Mouse (Mus musculus): ENCODE results near the gene Apoa1.

The Apoa1 gene

DNA sequence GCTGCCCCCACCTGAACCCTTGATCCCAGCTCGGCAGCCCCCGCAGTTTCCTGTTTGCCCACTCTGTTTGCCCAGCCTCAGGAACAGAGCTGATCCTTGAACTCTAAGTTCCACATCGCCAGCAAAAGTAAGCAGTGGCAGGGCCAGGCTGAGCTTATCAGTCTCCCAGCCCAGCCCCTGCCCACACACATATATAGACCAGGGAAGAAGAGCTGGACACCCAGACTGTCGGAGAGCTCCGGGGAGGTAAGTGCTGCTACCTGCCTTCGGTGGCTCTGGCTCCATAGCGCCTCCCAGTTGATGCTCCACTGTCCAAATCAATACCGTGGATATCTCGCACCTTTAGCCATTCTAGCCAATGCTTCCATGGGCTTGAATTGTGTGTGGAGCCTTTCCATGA, at the start of gene Apoa1:
TSS of gene Apoa1 (plus strand) at position 90 of the 400 bp plus-strand sequence.
- DNase-seq, result no peak

DNA sequence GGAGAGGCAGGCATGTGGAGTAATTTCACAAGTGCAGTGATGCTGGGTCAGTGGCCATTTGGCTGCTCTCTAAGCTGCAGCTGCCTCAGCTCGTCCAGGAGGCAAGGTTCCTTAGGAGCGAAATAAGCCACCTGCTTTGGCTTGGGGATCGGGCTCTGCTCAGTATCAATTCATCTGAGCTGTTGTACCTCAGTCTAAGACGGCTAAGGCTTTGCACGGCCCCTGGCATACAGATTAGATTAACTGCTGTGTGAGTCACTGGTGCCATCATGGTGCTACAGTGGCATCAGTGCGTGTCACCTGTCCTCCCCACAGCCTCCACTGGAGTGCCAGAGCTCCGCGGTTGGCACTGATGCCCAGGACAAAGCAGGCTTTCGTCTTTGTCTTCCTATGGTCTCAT, 49.8 kb upstream of the Apoa1 start:
- no peak for DNase-seq

DNA sequence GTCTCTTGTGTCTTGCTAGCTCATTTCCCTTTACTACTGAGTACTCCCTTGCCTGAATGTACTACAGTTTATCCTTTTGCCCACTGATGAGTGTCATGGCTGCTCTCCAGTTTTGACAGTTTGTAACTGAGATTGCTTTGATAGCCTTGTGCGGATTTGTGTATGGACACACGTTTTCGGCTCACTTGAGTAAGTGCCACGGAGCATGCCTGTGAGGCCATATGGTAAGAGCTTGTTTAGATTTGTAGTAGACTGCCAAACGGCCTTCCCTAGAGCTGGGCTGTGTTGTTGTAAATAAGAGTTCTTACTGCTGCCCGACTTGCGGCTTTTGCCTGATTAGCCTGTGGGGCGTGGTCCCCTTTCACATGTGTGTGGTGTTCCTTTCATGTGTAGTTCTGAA, 47.1 kb upstream of the Apoa1 start:
- no peak for DNase-seq

DNA sequence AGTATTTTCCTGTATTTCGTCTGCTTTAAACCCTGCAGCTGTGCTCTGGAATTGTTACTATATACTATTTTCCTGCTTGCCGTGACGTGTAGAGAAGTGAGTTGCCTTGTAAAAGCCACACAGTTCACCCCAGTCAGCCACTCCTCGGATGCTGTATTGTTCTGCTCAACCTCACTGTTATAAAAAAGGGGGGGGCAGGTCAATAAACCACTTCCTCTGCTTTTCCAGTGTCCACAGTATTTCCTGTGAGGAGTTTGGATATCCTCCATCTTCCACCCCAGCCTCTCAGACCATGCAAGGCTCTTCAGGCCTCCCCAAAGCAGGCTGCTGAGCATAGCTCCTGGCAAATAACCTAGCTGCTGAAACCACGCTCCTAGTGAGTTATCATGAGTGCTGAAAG, 43.8 kb upstream of the Apoa1 start:
- no peak for DNase-seq

DNA sequence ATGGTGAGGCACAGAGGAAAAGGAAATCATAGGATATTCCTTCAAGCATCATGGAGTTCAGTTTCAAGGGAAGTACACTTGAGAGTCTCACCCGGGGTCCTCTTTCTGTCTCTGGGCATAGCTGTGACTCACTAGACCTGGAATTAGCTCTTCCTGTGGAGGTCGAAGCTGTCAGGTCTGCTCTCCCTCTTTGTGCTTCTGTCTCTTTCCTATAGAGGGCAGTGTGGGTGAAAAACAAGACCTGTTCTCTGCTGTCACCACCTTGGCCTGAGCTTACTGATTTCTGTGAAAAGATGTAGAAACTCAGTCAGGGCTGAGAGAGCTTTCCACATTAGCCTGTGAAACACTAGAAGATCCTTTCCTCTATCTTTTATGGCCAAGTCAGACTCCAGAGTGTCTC, 43.2 kb upstream of the Apoa1 start:
- DNase-seq, result peak; percentile 50

DNA sequence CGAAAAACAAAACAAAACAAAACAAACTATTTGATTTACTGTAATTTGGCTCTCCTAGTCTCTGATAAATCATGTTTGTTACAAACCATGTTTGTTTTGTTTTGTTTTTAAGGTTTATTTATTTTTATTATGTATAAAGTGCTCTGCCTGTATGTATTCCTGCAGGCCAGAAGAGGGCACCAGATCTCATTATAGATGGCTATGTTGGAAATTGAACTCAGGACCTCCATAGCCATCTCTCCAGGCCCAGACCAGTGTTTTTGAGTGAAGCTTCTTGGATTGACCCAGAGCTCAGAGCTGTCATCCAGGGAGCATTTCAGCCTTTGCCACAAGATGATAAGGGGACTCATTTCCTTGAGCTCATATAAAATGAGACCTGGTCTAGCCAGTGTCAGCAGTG, 42.0 kb upstream of the Apoa1 start:
- DNase-seq, result no peak

DNA sequence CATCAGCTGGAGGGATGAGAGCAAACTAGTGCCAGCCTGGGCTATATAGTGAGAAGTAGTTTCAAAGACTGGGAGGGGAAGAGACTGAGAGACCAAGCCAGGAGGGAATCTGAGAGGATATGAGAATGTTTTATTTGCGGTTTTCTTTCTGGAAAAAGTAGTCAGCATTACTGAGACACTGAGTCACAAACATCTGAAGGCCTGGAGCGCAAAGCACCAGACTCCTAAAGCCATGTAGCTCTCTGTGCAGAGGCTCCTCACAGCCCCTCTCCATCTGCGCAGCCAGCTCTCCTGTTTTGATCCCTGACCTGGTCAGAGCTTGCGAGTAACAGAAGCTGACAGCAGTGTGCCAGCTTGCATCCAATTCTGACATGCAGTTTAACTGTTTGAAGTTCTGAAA, 40.0 kb upstream of the Apoa1 start:
- DNase-seq, result no peak

DNA sequence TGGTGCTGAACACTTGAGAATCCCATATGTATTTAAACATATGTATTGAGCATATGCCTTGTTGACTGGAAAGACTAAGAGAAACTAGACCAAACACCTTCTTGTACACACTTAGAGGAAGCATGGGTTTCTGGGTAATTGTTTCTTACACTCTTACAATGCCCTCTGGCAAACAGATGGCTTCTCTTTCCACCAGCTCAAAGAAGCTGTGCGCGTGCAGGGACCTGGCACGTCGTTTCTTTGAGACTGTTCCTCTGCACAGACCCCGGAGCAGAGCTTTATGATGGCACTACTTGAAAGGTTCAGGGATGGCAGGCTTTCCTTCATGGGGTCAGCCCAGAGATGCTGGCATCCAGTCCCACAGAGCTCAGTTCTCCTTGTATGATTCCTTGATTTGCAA, 39.4 kb upstream of the Apoa1 start:
- DNase-seq, result no peak

DNA sequence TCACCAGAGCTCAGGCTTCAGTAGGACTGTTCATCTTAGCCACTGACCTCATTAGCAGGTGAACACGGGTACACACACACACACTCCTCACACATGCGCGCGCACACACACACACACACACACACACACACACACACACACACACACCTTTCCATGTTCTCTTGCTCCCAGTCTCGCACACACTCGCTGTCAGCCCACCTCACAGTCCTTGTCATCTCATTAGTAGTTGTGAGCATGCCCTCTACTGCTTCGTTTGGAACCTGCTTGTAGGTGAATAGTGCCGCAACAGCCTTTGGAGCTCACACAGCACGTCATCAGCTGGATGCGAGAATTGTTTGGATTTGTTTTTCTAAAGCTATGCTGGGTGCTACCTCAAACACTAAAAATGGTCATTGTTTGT, 39.0 kb upstream of the Apoa1 start:
- no peak for DNase-seq

DNA sequence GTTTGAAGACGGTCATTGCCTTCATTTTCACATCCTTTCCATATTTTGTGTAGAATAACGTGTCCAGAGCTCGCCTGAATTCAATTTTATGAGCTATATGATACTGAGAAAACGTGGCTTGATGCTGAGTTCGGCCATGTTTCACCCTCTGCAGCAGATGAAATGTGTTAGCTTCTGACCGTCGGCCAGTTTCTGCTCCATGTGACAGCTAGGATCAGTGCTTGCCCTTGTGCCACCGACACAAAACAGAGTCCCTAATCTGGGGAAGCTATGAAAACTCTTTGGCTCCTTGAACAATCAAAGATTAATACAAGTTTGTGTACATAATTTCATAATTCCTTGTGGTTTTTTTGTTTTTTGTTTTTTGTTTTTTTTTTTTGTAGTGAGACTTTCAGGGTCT, 37.1 kb upstream of the Apoa1 start:
- no peak for DNase-seq

DNA sequence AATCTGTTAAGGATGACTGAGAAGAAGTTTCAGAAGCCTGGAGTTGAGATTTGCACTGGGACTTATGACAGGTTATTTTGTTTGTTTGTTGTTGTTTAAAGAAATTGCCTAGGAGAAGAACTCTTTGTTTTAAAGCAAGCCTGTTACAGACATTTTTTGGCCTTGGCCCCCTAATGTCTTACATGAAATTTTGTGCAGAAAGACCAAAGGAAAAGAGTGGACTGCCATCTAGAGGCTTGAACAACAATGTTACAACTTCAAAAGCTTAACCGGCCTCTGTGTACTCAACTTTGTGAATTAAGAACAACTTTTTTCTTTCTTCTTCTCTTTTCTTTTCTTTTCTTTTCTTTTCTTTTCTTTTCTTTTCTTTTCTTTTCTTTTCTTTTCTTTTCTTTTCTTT, 36.7 kb upstream of the Apoa1 start:
- DNase-seq, result peak; percentile 75

DNA sequence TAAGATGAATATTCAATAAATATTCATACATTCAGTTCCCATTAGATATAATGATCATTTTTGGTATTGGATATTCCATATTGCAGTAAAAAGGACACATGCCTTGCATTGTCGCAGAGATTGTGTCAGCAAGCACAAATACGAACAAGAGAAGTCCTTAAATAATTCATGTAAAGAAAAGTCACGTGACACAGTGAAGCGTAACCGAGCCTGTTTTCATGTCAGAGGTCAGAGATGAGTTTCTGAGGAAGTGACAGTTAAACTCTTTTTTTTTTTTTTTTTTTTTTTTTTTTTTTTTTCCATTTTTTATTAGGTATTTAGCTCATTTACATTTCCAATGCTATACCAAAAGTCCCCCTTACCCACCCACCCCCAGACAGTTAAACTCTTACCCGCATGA, 35.7 kb upstream of the Apoa1 start:
- DNase-seq, result no peak

DNA sequence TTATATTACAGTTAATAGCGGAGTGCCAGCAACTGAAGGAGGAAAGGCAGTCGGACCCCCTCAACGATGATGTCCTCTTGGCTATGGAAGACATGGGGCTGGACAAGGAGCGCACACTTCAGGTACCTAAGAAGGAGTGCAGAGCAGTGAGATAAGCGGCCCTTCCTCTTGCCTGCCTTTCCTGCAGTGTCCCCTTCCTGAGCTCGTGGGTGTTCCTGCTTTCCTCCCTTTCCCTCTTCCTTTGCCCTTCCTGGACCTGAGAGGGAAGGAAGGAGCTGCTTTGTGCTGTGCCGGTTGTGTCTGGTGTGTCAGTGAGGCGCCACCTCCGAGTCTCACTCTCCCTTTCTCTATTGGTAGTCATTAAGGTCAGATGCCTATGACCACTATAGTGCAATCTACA, 33.6 kb upstream of the Apoa1 start:
- no peak for DNase-seq

DNA sequence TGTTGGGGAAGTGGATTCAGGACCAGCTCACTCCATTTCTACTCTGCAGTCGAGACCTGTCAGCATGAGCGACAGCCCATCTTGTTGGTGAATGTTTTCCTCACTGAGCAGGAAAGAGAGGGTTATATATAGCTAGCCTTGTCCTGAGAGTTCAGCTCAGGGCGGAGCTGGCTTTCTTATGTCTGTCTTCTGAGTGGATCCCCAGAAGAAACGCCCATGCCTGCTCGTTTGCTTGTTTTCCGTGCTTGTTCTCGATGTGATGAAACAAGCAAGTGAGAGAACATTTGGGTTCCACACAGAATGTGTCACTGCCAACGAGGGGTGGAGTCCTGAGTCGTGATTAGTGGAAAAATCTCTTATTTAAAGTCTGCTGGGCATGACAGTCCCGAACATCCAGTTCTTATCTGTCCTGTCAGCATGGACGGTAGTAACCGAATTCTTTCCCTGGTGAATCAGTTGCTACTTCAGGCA, 31.6 kb upstream of the Apoa1 start:
- no peak for DNase-seq

DNA sequence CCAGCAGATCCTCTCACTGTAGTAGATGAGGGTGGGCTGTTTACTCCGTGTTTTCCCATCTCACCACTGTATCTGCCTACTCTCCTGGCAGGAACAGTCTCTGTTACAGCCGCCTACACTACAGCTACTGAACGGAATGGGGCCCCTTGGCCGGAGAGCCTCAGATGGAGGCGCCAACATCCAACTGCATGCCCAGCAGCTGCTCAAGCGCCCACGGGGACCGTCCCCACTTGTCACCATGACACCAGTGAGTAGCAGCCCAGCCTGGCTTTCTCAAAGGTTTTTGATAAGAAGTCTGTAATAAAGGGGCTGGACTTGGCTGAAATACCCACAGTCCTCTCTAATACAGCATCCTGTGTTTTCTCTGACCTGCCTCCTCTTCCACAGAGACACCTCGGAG, 29.9 kb upstream of the Apoa1 start:
- no peak for DNase-seq

DNA sequence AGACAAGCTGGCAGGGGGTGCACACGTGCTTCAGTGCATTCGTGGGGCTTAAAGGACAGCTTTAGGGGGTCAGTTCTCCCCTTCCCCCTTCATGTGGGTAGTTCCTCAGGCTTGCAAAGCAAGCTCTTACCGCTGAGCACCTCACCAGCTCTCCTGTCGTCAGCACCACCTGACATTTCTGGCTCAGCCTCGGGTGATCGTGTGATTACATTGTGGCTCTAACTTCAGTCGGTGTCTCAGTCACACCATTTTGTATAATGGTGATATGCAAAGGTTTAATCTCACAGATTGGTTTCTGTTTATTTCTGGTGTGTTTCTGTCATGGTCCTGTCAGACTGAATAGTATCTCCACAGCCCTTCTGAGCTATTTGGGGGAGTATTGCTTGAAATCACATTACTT, 29.4 kb upstream of the Apoa1 start:
- no peak for DNase-seq

DNA sequence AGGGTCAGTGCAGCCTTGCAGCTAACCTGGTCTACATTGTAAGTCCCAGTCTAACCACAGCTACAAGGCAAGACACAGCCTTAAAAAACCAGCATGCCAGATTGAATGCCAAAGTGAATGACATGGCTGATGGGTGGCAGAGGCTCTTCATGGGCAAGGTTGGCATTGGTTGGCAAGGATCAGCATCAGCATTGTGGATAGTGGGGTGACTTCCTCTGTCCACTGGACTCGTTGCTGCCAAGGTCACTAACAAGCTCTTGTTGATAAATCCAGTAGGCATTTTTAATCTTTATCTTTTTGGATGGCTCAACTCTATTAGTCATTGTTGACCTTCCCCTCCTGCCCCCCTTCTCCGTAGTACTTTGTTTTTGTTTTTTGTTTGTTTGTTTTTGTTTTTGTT, 28.8 kb upstream of the Apoa1 start:
- no peak for DNase-seq

DNA sequence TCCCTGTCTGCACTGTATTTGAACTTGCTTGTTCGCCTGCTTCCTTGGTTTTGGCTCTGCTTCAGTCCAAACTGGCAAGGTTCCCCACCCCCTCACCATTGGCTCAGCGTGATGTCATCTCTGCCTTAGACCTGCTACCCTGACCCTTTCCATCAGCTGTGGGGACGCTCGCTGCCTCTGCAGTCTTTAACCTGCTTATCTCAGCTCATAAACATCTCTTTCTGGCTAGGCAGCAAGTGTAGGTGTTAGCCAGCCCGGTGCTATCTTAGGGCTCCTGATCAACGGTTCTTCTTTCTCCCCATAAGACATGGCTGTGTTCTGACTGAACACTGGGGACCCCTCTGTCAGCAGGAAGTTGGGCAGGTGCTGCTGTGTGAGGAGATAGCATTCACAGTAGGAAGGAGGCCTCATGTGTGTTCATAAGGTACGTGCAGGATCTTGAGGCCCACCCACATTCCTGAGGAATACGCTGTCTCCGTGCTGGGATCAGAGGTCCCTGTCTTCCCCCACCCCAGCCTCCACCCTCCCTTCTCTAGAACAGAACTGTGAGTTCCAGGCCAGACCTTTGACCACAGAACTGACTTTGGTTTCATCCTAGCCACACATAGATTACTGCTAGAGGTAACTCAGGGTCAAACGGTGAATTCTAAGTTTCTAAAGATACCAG, 21.4 kb upstream of the Apoa1 start:
- no peak for DNase-seq

DNA sequence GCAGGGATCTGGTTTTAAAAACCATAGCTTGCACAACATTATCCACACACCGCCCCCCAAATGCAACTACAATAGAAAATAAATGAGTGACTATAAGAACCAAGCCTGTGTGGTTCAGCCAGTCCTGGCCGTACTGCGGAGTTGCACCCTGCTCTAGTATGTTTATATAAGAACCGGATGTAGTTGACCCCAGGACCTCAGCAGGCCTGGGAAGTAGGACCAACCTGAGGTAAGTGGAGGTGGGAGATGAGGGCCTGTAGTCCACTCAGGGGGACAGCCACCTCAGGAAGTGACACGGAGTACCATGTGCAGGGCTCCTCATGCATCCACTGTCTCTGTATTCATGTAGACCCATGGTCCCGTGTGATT, 20.9 kb upstream of the Apoa1 start:
- DNase-seq, result no peak

DNA sequence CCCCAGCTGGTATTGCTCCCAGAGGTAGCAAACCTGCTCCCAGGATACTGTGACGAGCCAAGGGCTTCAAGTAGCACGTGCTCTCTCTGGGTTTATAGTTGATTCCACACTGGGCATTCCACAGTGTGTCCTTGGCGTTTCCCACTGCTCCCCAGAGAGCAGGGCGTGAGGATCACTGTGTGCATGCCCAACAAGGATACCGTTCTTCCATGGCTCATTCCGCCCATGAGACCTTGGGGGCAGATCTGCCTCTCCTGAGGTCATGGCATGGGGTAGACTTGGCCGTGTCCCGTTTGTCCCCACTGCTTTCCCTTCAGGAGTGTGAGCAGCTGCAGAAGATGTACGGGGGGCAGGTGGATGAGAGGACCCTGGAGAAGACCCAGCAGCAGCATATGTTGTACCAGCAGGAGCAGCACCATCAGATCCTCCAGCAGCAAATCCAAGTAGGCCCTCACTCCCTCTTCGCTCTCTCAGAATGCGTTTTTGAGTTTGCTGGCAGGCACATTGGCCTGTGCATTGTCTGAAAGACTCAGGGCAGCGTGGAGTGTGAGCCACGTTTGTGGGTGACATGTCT, 19.9 kb upstream of the Apoa1 start:
- DNase-seq, result no peak

DNA sequence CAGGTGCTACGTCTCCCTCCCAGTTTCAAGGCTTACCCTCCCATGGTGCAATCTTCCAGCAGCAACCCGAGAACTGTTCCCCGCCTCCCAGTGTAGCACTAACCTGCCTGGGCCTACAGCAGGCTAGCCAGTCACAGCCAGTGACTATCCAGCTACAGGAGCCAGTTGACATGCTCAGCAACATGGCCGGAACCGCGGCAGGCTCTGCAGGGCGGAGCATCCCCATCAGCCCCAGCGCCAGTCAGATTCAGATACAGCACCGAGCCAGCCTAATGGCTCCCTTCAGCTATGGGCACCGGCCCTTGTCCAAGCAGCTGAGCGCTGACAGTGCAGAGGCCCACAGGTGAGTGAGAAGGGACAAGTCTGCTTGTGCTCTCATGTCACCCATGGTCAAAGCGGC, 17.9 kb upstream of the Apoa1 start:
- no peak for DNase-seq

DNA sequence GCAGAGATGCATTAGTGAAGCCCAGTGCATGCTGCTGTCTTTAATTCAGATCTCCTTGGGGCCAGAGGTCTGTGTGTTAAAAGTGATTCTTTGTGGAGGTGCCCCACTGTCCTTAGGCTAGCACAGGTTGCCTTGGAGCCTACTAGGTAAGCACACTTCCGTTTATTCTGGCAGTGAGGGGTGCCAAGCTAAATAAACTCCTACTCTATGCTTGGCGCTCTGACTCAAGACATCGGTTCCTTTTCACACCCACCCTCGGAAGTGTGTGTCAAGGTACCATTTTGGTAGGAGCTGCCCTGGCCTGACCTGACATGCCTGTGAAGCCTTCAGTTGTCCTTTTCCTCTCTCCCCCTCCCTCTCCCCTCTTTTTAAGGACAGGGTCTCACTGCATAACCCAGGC, 14.1 kb upstream of the Apoa1 start:
- DNase-seq, result no peak

DNA sequence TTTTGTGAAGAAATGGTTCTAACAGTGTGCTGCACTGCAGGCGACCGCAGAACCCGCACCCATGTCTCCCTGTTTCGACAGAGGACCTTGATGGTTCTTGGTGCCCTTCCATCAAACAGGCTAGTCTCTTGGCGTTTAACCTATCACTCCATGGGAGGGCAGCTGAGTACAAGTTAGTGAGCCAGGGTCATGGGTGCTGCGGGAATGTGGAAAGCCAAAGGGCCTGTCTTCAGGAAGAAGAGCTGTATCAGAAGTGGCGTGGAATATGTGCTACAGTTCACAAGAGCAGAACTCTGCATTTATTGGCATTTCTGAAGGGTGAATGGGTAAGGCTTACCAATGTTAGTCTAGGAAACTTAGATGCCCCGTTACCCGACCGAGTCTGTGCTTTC, 13.4 kb upstream of the Apoa1 start:
- DNase-seq, result no peak

DNA sequence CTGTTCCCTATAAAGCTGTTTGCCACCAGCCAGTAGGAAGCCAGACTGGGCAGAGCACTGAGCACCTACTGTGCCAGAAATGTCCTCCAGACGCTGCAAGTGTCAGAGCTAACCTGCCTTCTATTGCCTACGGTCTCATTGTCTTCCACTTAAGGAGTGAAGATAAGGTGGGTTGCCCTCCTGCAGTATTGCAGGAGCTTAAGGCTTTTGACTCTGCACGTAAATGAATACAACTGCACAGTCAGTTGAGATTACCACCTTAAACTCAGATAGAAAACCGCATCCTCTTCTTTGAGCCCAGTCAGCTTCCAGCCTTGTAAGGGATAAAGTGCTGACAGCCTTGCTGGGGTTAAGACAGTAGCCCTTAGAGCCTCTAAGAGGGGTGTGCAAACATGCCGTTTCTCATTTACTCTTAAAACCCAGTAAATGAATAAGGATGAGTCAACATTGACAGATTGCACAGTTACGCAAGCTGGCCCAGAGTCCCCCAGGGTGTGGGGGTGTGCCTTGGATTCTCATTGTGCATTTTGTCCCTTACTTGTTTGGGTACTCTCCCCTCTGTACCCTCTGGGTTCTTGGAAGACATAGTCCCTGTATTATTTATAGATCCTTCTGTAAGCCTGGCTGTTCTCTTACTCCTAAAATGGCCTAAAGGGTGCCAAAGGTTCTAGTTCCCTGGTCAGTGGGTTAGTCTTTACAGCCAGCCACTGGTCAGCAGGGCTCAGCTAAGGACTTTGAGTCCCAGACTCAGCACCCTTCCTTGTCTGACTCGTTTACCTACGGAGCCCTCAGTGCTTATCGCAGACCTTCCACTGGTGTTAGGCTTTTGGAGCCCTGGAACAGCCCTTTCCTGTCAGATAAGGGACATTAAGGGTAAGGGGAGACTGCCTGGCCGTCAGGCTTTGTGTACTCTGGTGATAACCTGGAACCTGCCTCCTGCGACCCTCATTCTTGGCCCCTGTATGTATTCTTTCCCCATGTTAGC, 12.8 kb upstream of the Apoa1 start:
- no peak for DNase-seq

Measured in embryo, embryonic 11 days (tissue).